Mouse (Mus musculus) neutrophil, adult 65 days (primary cell): Measurements from ENCODE around the gene Vmn1r13. TPM values are rescaled to one million over a fixed set of nuclear protein-coding genes. Genes with fewer than 3 reads are reported as not detected.

ENCODE experiments used
- total RNA-seq: library from RNA; stranded (reverse); gene quantifications from 2 replicates; pipeline ENCODE4 v1.2.4, GENCODE M21; 2023

Vmn1r13 gene
- total RNA-seq: not detected in 2 replicates

GRCm38 (mm10) chr6:57202990-57203389, at the start of gene Vmn1r13:
TSS of gene Vmn1r13 (plus strand) at chr6:57203290.

GRCm38 (mm10) chr6:57156619-57157018, 46.5 kb upstream of the Vmn1r13 start, which contains the start of gene Vmn1r12:
TSS of gene Vmn1r12 (plus strand) at chr6:57156919.

GRCm38 (mm10) chr6:57231386-57231785, 28.3 kb downstream of the Vmn1r13 start, which contains the start of gene Vmn1r14:
TSS of gene Vmn1r14 (plus strand) at chr6:57231686.

GRCm38 (mm10) chr6:57257652-57258051, 54.6 kb downstream of the Vmn1r13 start, which contains the start of gene Vmn1r15:
TSS of gene Vmn1r15 (plus strand) at chr6:57257952.

Other genes starting within 250 kb of the Vmn1r13 start
- not detected in 2 replicates for gene Vmn1r5, start 233.0 kb upstream of the Vmn1r13 start, total RNA-seq
- not detected in 2 replicates for gene Vmn1r6, start 206.0 kb upstream of the Vmn1r13 start, total RNA-seq
- gene Vmn1r7, start 178.0 kb upstream of the Vmn1r13 start, total RNA-seq: not detected in 2 replicates
- not detected in 2 replicates for gene Vmn1r8, start 171.0 kb upstream of the Vmn1r13 start, total RNA-seq
- gene Vmn1r9, start 136.5 kb upstream of the Vmn1r13 start, total RNA-seq: not detected in 2 replicates
- gene Vmn1r10, start 93.8 kb upstream of the Vmn1r13 start, total RNA-seq: not detected in 2 replicates
- gene Vmn1r11, start 69.8 kb upstream of the Vmn1r13 start, total RNA-seq: not detected in 2 replicates
- gene Vmn1r12, start 46.4 kb upstream of the Vmn1r13 start, total RNA-seq: 0.14 and 0.16 TPM in 2 replicates
- gene Vmn1r14, start 28.4 kb downstream of the Vmn1r13 start, total RNA-seq: not detected in 2 replicates
- not detected in 2 replicates for gene Vmn1r15, start 54.7 kb downstream of the Vmn1r13 start, total RNA-seq
- not detected in 2 replicates for gene Vmn1r16, start 126.2 kb downstream of the Vmn1r13 start, total RNA-seq
- not detected in 2 replicates for gene Vmn1r17, start 160.4 kb downstream of the Vmn1r13 start, total RNA-seq
- not detected in 2 replicates for gene Vmn1r18, start 192.5 kb downstream of the Vmn1r13 start, total RNA-seq
- not detected in 2 replicates for gene Vmn1r19, start 200.5 kb downstream of the Vmn1r13 start, total RNA-seq
- gene Vmn1r20, start 225.6 kb downstream of the Vmn1r13 start, total RNA-seq: not detected in 2 replicates